Mouse (Mus musculus): ENCODE data around the gene Fxyd5.

Fxyd5 gene

GRCm38 (mm10) chr7:31042431-31042910 is at the start of gene Fxyd5:
TSS of gene Fxyd5 (minus strand) at chr7:31042481.
- in situ Hi-C loops (cut with MboI; ENCODE audit: low sequenced_read_pairs), result no loop called here

- in situ Hi-C loops (cut with MboI; ENCODE audit: low sequenced_read_pairs), result loop anchor here (10.0 kb wide), 1 partner anchor 115 kb away; the partner anchor contains the start of genes Fam187b and Lsr
Observed at GRCm38 (mm10) chr7:31089721-31090120, 47.4 kb upstream of the Fxyd5 start.

GRCm38 (mm10) chr7:31088206-31088605 is 45.9 kb upstream of the Fxyd5 start:
- in situ Hi-C loops (cut with MboI; ENCODE audit: low sequenced_read_pairs), result no loop called here

- in situ Hi-C loops (cut with MboI; ENCODE audit: low sequenced_read_pairs), result no loop called here
Observed at GRCm38 (mm10) chr7:31087262-31087661, 45.0 kb upstream of the Fxyd5 start.

GRCm38 (mm10) chr7:31086175-31086755 is 44.0 kb upstream of the Fxyd5 start:
- in situ Hi-C loops (cut with MboI; ENCODE audit: low sequenced_read_pairs), result no loop called here

GRCm38 (mm10) chr7:31085171-31085570 is 42.9 kb upstream of the Fxyd5 start:
- in situ Hi-C loops (cut with MboI; ENCODE audit: low sequenced_read_pairs), result no loop called here

- in situ Hi-C loops (cut with MboI; ENCODE audit: low sequenced_read_pairs), result no loop called here
Observed at GRCm38 (mm10) chr7:31084140-31084539, 41.9 kb upstream of the Fxyd5 start.

- in situ Hi-C loops (cut with MboI; ENCODE audit: low sequenced_read_pairs), result no loop called here
Observed at GRCm38 (mm10) chr7:31082831-31083588, 40.7 kb upstream of the Fxyd5 start.

- in situ Hi-C loops (cut with MboI; ENCODE audit: low sequenced_read_pairs), result no loop called here
Observed at GRCm38 (mm10) chr7:31082106-31082505, 39.8 kb upstream of the Fxyd5 start.

GRCm38 (mm10) chr7:31081106-31081505 is 38.8 kb upstream of the Fxyd5 start:
- in situ Hi-C loops (cut with MboI; ENCODE audit: low sequenced_read_pairs), result no loop called here

GRCm38 (mm10) chr7:31080611-31081010 is 38.3 kb upstream of the Fxyd5 start:
- in situ Hi-C loops (cut with MboI; ENCODE audit: low sequenced_read_pairs), result no loop called here

- in situ Hi-C loops (cut with MboI; ENCODE audit: low sequenced_read_pairs), result no loop called here
Observed at GRCm38 (mm10) chr7:31079670-31080069, 37.4 kb upstream of the Fxyd5 start.

GRCm38 (mm10) chr7:31077885-31078445 is 35.7 kb upstream of the Fxyd5 start:
- in situ Hi-C loops (cut with MboI; ENCODE audit: low sequenced_read_pairs), result no loop called here

GRCm38 (mm10) chr7:31077470-31077869 is 35.2 kb upstream of the Fxyd5 start:
- in situ Hi-C loops (cut with MboI; ENCODE audit: low sequenced_read_pairs), result no loop called here

- in situ Hi-C loops (cut with MboI; ENCODE audit: low sequenced_read_pairs), result no loop called here
Observed at GRCm38 (mm10) chr7:31076492-31076891, 34.2 kb upstream of the Fxyd5 start, which contains the start of gene Fxyd3. TSS of gene Fxyd3 (minus strand) at chr7:31076704.

- in situ Hi-C loops (cut with MboI; ENCODE audit: low sequenced_read_pairs), result no loop called here
Observed at GRCm38 (mm10) chr7:31074713-31075069, 32.4 kb upstream of the Fxyd5 start.

GRCm38 (mm10) chr7:31074061-31074712 is 31.9 kb upstream of the Fxyd5 start:
- in situ Hi-C loops (cut with MboI; ENCODE audit: low sequenced_read_pairs), result no loop called here

- in situ Hi-C loops (cut with MboI; ENCODE audit: low sequenced_read_pairs), result no loop called here
Observed at GRCm38 (mm10) chr7:31073546-31073945, 31.3 kb upstream of the Fxyd5 start.

- in situ Hi-C loops (cut with MboI; ENCODE audit: low sequenced_read_pairs), result no loop called here
Observed at GRCm38 (mm10) chr7:31072326-31072725, 30.0 kb upstream of the Fxyd5 start.

- in situ Hi-C loops (cut with MboI; ENCODE audit: low sequenced_read_pairs), result no loop called here
Observed at GRCm38 (mm10) chr7:31070324-31070723, 28.0 kb upstream of the Fxyd5 start.

GRCm38 (mm10) chr7:31069491-31069890 is 27.2 kb upstream of the Fxyd5 start:
- in situ Hi-C loops (cut with MboI; ENCODE audit: low sequenced_read_pairs), result no loop called here
